Mouse (Mus musculus): Measurements from ENCODE around the gene Plekha5.

Gene Plekha5

DNA sequence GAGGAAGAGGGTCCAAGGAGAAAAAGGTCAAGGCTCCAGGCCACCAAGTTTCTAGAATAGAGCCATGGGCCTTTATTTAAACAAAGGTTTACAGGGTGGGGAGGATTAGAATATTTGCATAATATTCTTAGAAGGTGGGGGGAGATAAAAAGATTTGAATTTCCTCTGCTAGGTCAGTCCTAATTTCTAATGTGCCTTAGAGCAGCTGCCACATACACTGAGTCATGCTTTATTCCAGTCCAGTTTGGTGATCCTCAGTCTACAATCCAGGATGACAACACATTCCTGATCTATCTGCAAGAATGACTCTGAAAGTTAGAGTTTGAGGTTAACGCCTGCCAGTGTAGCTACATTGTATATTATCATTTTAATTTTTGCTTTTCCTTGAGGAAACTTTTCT, 197.8 kb downstream of the Plekha5 start:
- DNase-seq, result no peak

DNA sequence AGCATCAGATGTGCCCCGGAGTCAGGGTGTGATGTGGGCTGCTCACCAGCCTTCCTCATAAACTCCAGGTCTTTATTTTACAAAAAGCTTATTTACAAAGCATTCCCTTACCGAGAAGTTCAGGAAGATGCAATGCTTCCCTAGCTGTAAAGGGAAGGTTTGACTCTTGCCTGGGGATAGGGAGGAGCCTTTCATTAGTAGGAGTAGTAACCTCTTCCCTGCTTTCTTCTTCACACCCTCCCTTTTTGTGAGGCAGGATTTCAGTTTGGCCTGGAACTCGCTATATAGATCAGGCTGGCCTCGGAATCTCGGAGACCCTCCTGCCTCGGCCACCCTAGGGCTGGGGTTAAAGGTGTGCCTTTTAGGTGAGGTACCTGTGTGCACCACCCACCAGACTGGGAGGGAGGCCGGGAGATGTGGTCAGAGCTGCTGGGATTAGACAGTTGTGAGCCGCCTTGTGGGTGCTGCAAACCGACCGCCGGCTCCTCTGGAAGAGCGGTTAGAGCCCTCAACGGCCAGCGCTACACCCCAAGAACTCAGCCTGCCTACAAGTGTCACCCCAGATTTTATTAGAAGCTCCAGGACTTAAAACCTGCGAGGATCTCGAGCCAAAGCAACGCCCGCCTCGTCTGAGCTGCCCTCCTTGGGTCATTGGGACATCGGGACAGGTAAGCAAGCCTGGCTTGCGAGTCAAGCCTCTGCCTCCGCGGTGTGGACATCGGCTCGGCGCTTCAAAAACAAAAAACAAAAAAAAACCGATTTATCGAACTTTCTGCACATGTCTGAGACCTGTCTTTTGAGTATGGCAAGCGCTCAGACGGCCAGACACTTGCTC, 198.8 kb downstream of the Plekha5 start, which contains the start of gene Aebp2:
Gene Aebp2, plus strand, starts transcription at position 273 of the 835 bp plus-strand sequence.
- peak; percentile 34 for DNase-seq

DNA sequence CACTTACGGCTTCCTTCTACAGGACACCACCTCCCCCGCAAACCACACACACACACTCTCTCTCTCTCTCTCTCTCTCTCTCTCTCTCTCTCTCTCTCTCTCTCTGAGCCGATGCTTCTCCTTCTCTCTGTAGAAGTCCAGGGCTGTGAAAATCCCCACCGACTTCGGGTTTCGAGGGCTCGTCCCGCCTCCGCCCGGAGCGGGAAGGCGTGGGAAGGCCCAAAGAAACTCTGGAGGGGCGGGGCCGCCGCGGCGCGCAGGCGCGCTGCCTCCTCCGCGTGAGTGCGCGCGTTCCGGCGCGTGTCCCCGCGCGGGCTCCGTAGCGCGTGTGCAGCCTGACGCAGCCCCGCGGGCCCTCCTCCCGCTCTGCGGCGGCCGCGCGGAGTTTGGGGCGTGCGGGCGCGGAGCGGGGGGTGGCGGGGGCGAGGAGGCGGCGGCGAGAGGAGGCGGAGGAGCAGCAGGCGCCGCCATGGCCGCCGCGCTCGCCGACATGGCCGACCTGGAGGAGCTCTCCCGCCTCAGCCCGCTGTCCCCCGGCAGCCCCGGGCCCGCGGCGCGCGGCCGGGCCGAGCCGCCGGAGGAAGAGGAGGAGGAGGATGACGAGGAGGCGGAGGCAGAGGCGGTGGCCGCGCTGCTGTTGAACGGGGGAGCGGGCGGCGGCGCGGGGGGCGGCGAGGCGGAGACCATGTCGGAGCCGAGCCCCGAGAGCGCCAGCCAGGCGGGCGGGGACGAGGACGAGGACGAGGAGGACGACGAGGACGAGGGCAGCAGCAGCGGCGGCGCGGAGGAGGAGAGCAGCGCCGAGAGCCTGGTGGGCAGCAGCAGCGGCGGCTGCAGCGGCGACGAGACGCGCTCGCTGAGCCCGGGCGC, 199.6 kb downstream of the Plekha5 start:
- DNase-seq, result peak; percentile 94

DNA sequence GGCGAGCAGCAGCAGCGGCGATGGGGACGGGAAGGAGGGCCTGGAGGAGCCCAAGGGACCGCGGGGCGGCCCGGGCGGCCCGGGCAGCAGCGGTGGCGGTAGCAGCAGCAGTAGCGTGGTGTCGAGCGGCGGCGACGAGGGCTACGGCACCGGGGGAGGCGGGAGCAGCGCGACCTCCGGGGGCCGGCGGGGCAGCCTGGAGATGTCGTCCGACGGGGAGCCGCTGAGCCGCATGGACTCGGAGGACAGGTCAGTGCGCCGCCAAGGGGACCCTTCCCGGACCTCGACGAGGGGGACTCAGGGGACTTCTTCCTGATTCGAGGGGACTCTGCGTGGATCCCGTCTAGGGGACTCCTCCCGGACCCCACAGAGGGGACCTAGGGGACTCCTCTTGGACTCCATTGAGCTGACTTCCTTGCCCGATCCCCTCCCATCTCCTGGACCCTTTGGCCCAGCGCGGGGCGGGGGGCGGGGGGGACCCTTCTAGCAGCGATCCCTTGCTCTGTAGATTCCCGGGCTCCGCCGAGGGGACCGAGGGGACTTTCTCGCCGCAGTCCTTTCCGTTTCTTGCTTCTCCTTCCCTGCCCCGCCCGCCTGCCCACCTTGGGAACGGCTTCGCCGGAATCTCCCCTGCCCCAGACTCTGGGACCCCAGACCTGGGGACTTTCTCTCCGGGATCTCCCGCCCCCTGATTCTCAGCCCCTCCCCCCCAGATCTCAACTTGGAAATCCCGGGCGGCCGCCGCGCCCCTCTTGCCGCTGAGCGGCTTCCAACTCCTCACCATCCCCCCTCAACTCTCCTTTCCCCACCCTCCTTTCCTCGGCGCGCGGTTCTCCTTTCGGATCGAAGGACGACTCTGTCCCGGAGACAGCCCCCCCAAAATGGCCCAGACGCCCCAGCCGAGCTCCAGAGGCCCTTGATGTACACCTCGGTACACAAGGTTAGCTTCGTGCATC, 200.5 kb downstream of the Plekha5 start:
- no peak for DNase-seq

DNA sequence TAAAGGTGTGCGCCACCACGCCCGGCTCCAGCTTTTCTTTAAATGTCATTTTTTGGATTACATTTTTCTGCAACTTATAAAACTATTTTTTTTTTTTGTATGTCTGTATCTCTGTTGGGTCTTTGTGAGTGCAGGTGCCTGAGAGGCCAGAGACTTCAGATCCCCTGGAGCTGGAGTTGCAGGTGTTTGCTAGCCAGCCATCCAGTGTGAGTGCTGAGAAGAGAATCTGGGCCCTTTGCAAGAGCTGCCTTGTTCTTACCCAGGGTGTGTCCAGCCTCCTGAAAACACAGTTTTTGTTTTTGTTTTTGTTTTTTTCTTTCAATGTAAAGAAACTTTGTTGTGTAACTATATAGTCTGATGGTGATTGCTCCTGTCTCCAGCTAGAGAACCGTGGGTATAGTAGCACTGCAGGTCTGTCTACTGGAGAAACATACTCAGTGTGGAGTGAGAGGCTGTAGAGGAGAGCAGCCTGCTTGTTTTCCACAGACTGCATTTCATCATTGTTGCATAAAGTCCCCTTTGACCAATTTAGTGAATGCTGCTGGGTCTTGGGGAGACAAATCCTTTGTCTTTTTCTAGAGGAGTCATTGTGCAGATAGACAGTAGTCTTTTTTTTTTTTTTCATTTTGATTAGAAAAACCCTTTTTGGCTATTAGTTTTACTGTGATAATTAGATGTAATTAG, 205.5 kb downstream of the Plekha5 start:
- DNase-seq, result peak; percentile 32

DNA sequence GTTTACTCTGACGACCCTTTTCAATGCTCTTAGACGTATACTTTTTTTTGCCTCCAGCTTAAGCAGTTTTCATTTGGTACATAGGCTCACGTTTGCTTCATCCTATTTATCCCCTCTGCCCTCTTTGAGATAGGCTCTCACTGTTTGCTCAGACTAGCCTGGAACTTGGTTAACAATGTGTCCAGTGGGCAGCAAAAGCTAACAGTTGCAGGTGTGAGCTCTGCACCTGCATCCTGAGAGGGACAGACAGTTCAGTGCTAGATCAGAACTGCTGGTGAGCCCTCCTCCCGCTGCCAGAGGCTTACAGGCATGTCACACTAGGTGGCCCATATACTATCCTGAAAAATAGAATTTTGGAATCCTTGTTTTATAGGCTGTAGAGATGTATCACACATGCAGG, 206.5 kb downstream of the Plekha5 start:
- DNase-seq, result no peak

DNA sequence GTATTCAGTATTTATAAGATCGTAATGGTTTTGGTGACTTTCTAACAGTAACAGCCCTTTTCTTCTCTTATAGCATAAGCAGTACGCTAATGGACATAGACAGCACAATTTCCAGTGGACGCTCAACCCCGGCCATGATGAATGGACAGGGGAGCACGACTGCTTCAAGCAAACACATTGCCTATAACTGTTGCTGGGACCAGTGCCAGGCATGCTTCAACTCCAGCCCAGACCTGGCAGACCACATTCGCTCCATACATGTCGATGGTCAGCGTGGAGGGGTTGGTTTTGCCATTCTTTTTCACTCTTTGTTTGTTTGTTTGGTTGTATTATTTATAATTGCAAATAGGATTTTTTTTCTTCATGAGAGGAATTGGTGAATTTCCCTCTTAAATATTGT, 209.8 kb downstream of the Plekha5 start:
- DNase-seq, result no peak

DNA sequence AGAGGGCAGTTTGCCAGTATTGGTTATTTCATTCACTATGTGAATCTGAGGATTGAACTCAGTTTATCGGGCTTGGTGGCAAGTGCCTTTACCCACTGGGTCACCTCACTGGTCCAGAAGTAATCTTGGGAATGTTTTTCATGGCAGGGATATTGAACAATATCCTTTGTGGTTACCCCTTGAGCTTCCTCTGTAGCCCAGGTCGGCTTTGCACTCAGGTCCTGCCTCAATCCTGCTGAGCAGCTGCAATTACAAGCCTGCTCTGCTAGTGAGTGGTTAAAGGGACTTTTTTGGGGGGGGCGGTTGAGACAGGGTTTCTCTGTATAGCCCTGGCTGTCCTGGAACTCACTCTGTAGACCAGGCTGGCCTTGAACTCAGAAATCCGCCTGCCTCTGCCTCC, 212.4 kb downstream of the Plekha5 start:
- no peak for DNase-seq

DNA sequence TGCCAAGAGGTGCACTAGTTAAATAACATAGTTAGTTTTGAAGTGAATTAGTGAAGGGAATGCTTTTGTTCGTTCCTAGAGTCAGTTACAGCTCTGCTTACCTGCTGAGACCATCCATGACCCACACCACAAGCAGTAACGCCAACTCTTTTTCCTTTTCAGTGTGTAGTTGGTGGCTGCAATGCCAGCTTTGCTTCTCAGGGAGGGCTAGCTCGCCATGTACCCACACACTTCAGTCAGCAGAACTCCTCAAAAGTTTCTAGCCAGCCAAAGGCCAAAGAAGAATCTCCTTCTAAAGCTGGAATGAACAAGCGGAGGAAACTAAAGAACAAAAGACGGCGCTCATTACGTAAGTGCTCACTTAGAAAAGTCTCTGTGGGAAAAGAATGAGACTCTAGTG, 218.2 kb downstream of the Plekha5 start:
- DNase-seq, result no peak

DNA sequence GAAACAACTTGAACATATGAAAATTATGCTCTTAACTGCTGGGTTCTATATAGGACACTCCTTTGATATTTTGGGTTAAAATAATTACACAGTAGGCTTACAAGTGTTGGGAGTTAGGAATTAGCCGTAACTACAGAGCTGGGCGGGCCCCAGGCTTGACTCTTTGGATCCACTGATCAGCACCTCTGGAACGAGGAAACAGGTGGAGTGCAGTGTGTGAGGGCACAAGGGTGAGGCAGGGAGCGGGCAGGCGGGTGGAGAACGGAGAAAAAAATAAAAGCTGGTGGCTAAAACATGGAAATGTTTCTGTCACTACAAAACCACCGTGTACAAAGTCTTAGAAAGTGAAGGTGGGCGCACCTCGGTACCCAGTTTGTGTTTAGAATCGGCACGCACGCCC, 218.8 kb downstream of the Plekha5 start:
- no peak for DNase-seq

DNA sequence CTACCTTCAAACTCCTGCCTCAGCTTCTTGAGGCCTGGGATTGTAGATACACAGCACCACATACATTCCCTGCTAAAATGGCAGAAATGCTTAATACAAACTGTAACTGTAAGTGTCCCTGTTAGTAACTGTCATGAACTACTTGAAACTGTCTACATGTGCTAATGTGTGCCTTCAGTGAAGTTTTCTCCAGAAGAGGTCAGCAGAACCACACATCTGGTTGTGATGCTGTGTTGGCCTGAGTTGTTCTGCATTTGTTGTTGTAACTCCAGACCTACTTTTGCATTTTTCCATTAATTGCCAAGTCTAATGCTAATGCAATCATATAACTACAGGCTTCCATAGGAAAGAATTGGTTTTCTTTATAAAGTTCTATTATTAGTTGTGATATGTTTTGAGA, 222.1 kb downstream of the Plekha5 start:
- DNase-seq, result no peak
